ENCODE assay signal across 21 mouse cellular contexts in genomic region chr17:71292897-71293296, GRCm38 (mm10). TPM values are rescaled to one million over a fixed set of nuclear protein-coding genes. Genes with fewer than 3 reads are reported as not detected.
DNase-seq lines count a peak whose midpoint lies in the region; ATAC-seq lines count a peak whose summit lies in the region.
"Had no signal": no experiment of that assay in that cellular context is flagged by ENCODE, and none has a peak within 500 bp of the region (broad histone marks: within the 10 kb centered on the region; RNA-seq: fewer than 3 reads in every experiment).

No protein-coding gene starts in this region.

- H3K4me1 ChIP-seq in heart, embryonic 12.5 days (replicated peaks), result peaks cover 50% of the 10 kb centered on the region
- peaks cover 47% of the 10 kb centered on the region for H3K4me1 ChIP-seq in heart, embryonic 16.5 days (ENCODE audit: control insufficient read depth, insufficient read depth, low read length)
- H3K4me1 ChIP-seq in liver, embryonic 16.5 days (ENCODE audit: control insufficient read depth, low read depth, low read length), result peaks cover 74% of the 10 kb centered on the region
- H3K4me1 ChIP-seq in kidney, embryonic 15.5 days, result no peaks in the 10 kb centered on the region; the same call in 1 of the 2 replicates
- H3K4me1 ChIP-seq: hindbrain, embryonic 12.5 days; midbrain, embryonic 13.5 days; neural tube, embryonic 15.5 days had no signal

- no peaks in the 10 kb centered on the region for H3K36me3 ChIP-seq in heart, embryonic 12.5 days
- no peaks in the 10 kb centered on the region for H3K36me3 ChIP-seq in heart, embryonic 16.5 days (ENCODE audit: control insufficient read depth, insufficient read depth)
- H3K36me3 ChIP-seq in liver, embryonic 16.5 days (ENCODE audit: control insufficient read depth, insufficient read depth), result no peaks in the 10 kb centered on the region
- H3K36me3 ChIP-seq in kidney, embryonic 15.5 days, result no peaks in the 10 kb centered on the region
- H3K36me3 ChIP-seq: hindbrain, embryonic 12.5 days; midbrain, embryonic 13.5 days; neural tube, embryonic 15.5 days had no signal

- no peak for DNase-seq in heart, postnatal 4 days
- DNase-seq in adrenal gland, postnatal 25 days, result peak; percentile 13
- DNase-seq in cerebellum, adult 9-11 months, result no peak
- DNase-seq: cerebellum, postnatal 25 days; kidney, adult 9 months; lung, embryonic 14.5 days; right cerebral cortex, postnatal 4 days; thymus, postnatal 25 days had no signal

- H3K27ac ChIP-seq in heart, embryonic 12.5 days (ENCODE audit: poor library complexity, severe bottlenecking), result peak overlapping the region; percentile 85
- H3K27ac ChIP-seq in heart, embryonic 16.5 days (ENCODE audit: low read length), result peak overlapping the region; percentile 71
- peak overlapping the region; percentile 93 for H3K27ac ChIP-seq in liver, embryonic 16.5 days (ENCODE audit: low read length)
- H3K27ac ChIP-seq in kidney, embryonic 15.5 days, result no peak overlapping the region
- H3K27ac ChIP-seq: hindbrain, embryonic 12.5 days; layer of hippocampus, adult 2 months; left cerebral cortex, adult 2 months; limb, embryonic 10.5 days; midbrain, embryonic 13.5 days; neural tube, embryonic 15.5 days had no signal

- no peak overlapping the region for H3K4me2 ChIP-seq in heart, embryonic 12.5 days
- H3K4me2 ChIP-seq in heart, embryonic 16.5 days (ENCODE audit: low read depth, low read length), result no peak overlapping the region
- no peak overlapping the region for H3K4me2 ChIP-seq in liver, embryonic 16.5 days (ENCODE audit: low read depth, low read length)
- H3K4me2 ChIP-seq in kidney, embryonic 15.5 days, result no peak overlapping the region
- H3K4me2 ChIP-seq: hindbrain, embryonic 12.5 days; lung, embryonic 14.5 days; midbrain, embryonic 13.5 days; neural tube, embryonic 15.5 days had no signal

- no peaks in the 10 kb centered on the region for H3K27me3 ChIP-seq in heart, embryonic 12.5 days (replicated peaks)
- H3K27me3 ChIP-seq in heart, embryonic 16.5 days (ENCODE audit: control insufficient read depth, insufficient read depth, low read length), result no peaks in the 10 kb centered on the region
- no peaks in the 10 kb centered on the region for H3K27me3 ChIP-seq in liver, embryonic 16.5 days (ENCODE audit: control insufficient read depth, insufficient read depth, low read depth, low read length)
- H3K27me3 ChIP-seq in kidney, embryonic 15.5 days, result no peaks in the 10 kb centered on the region
- H3K27me3 ChIP-seq: hindbrain, embryonic 12.5 days; midbrain, embryonic 13.5 days; neural tube, embryonic 15.5 days had no signal

- no peaks in the 10 kb centered on the region for H3K9me3 ChIP-seq in heart, embryonic 12.5 days (replicated peaks)
- no peaks in the 10 kb centered on the region for H3K9me3 ChIP-seq in heart, embryonic 16.5 days (replicated peaks; ENCODE audit: control insufficient read depth, low read length)
- H3K9me3 ChIP-seq in liver, embryonic 16.5 days (replicated peaks; ENCODE audit: control insufficient read depth, low read length), result no peaks in the 10 kb centered on the region
- H3K9me3 ChIP-seq in kidney, embryonic 15.5 days (replicated peaks), result no peaks in the 10 kb centered on the region
- H3K9me3 ChIP-seq: G1E; hindbrain, embryonic 12.5 days; limb, embryonic 10.5 days; midbrain, embryonic 13.5 days; neural tube, embryonic 15.5 days had no signal

- WGBS in heart, embryonic 12.5 days, result 55% methylated on average over 4 of the region's 4 CpGs
- 48% methylated on average over 4 of the region's 4 CpGs for WGBS in heart, embryonic 16.5 days
- WGBS in liver, embryonic 16.5 days (ENCODE audit: insufficient replicate concordance), result 38% methylated on average over 4 of the region's 4 CpGs
- WGBS in kidney, embryonic 15.5 days, result 81% methylated on average over 4 of the region's 4 CpGs

- H3K4me3 ChIP-seq in heart, embryonic 12.5 days, result no peak overlapping the region
- no peak overlapping the region for H3K4me3 ChIP-seq in heart, embryonic 16.5 days (ENCODE audit: low read length)
- no peak overlapping the region for H3K4me3 ChIP-seq in liver, embryonic 16.5 days (ENCODE audit: low read depth, low read length)
- no peak overlapping the region for H3K4me3 ChIP-seq in kidney, embryonic 15.5 days (replicated peaks)
- H3K4me3 ChIP-seq: hindbrain, embryonic 12.5 days; layer of hippocampus, adult 2 months; left cerebral cortex, adult 2 months; limb, embryonic 10.5 days; midbrain, embryonic 13.5 days; neural tube, embryonic 15.5 days had no signal

- no peak for ATAC-seq in heart, embryonic 12.5 days (ENCODE audit: insufficient number of reproducible peaks, low FRiP score)
- ATAC-seq in heart, embryonic 16.5 days (replicated peaks; ENCODE audit: extremely low read depth, insufficient read depth, low FRiP score), result peak; percentile 50; the same call in 1 of the 2 replicates
- no peak for ATAC-seq in liver, embryonic 16.5 days (ENCODE audit: low read depth)
- ATAC-seq in kidney, embryonic 15.5 days (replicated peaks; ENCODE audit: low FRiP score), result no peak
- ATAC-seq: CD4-positive, CD25-positive, alpha-beta regulatory T cell, adult 4 months; forebrain, embryonic 14.5 days; midbrain, embryonic 13.5 days had no signal

- no peak overlapping the region for H3K9ac ChIP-seq in heart, embryonic 12.5 days
- H3K9ac ChIP-seq in heart, embryonic 16.5 days (ENCODE audit: low read length), result no peak overlapping the region
- peak overlapping the region; percentile 17; the same call in 1 of the 2 replicates for H3K9ac ChIP-seq in liver, embryonic 16.5 days (ENCODE audit: low read depth, low read length)
- no peak overlapping the region for H3K9ac ChIP-seq in kidney, embryonic 15.5 days
- H3K9ac ChIP-seq: hindbrain, embryonic 12.5 days; lung, embryonic 14.5 days; midbrain, embryonic 13.5 days; neural tube, embryonic 15.5 days had no signal

RNA-seq across cellular contexts. Expression of gene Emilin2, which starts 18.9 kb away (rescaled TPM):
- polyA plus RNA-seq in heart, embryonic 12.5 days (2016; fragmentation: Nextera tagmentation; extraction: Ambion mirVana), result 97.0 and 99.7 TPM in 2 replicates
- total RNA-seq in heart, postnatal 4 days (2021), result 100 to 1,000 TPM; 169 to 172 TPM
- 4.4 and 5.2 TPM in 2 replicates for total RNA-seq in adrenal gland, postnatal 25 days (2021)
- polyA plus RNA-seq in heart, embryonic 16.5 days (2015; fragmentation: Nextera tagmentation; extraction: Ambion mirVana), result 35.5 and 38.7 TPM in 2 replicates
- 18.5 and 20.0 TPM in 2 replicates for polyA plus RNA-seq in liver, embryonic 16.5 days (2015; fragmentation: Nextera tagmentation; extraction: Ambion mirVana)
- 3.6 and 4.8 TPM in 2 replicates for polyA plus RNA-seq in kidney, embryonic 15.5 days (2015; fragmentation: Nextera tagmentation; extraction: Ambion mirVana)
- polyA plus RNA-seq: CD4-positive, CD25-positive, alpha-beta regulatory T cell, adult 4 months had no signal
